Mouse (Mus musculus) cerebellum, postnatal 36 days (tissue): ENCODE data around the gene Cadm4.

ENCODE experiments used
- DNase-seq, 2 experiments: peaks; one replicate each; pipeline ENCODE4 v3.0.0; 2021 to 2022; ENCODE audit warnings: mixed read lengths in 2 of 2

Cadm4 gene

DNA sequence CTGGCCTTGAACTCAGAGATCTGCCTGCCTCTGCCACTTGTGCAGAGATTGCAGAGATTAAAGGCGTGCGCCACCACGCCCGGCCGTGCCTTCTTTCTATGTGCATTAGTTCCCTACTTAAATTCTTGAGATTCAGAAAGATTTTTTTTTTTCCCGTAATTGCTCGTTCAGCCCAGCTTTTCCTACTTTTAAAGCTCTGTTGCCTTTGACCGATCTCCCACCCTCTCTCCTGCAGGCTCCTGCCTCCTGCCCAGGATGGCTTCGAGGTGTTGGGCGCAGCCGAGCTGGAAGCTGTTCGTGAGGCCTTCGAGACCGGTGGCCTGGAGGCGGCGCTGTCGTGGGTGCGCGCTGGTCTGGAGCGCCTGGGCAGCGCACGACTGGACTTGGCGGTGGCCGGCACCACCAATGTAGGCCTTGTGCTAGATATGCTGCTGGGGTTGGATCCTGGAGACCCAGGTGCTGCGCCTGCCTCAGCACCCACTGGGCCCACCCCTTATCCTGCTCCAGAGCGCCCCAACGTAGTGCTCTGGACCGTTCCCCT is 51.3 kb downstream of the Cadm4 start:
- no peak for DNase-seq

DNA sequence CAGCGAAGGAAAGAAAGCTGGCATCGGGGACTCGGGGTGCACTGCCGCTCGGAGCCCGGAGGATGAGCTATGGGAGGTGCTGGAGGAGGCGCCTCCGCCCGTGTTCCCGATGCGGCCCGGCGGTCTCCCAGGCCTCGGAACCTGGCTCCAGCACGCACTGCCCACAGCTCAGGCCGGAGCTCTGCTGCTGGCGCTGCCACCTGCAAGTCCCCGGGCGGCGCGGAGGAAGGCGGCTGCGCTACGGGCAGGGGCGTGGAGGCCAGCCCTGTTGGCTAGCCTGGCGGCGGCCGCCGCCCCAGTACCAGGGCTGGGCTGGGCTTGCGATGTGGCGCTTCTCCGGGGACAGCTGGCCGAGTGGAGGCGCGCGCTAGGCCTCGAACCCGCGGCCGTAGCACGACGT is 52.0 kb downstream of the Cadm4 start:
- no peak for DNase-seq

DNA sequence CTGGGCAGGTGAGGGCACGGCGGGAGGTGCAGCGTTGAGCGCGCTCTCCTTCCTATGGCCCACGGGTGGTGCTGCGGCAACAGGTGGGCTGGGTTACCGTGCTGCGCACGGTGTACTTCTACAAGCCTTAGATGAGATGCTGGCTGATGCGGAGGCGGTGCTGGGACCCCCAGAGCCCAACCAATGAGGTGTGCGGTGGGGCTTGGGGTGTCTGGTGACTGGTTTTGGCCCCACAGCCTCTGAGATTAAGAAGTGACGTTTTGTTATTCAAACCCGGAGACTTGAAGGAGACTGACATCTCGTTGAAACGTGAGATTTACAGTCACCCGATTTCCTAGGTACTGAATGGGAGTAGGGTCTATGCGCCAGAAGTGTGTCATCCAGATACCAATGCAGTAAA is 52.5 kb downstream of the Cadm4 start:
- no peak for DNase-seq

DNA sequence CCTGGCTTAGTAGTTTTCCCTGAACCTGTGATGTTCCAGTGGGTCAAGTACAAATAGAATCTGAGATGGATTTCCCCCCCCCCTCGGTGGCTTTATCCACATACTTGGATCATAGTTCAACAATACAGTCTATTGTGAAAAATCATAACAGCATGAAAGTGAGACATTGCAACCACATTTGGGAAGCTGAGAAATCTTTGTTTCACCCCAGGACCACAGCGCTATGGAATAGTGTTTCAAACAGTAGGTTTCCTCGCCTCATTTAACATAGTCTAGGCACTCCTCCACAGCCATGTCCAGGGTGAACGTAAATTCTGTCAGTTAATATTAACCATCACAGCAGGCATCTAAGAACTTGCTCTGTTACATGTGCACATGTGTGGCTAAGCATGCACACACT is 55.3 kb downstream of the Cadm4 start:
- DNase-seq = no peak

DNA sequence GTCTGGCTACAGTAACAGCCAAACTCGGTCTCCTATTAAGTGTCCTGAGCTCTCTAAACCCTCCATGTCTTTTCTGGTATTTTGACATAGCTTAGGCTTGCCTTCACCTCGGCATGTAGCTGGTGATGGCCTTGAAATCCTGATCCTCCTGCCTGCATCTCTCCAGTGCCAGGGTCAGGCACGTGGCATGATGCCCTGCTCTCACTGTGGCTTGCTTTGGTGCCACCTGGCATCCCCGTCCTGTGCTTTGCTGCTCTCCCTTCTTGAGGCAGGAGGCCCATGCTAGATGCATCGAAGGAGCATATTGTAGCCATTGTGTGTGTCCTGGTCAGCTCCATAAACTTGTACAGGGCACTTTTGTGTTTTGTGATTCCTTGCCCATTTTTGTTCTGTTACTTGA is 55.8 kb downstream of the Cadm4 start:
- peak; percentile 79 to 82 for DNase-seq

DNA sequence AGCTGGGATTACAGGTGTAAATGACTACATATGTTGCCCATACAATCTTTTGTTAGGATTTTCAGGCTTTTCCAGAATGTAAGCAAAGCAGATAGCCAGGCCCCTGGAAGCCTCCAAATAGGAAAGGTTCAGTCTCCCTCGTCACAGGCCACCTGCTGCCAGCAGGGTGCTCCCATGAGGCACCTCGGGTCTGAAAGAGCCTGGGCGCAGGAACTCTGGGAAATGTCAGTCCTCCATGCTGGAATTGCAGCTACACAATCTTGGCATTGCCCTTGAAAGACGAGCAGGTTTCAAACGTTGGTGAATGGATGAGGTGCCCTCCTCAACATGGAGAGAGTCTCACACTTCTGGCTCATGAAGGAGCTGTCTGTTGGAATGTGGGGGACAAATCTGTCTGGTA is 56.3 kb downstream of the Cadm4 start:
- no peak for DNase-seq

DNA sequence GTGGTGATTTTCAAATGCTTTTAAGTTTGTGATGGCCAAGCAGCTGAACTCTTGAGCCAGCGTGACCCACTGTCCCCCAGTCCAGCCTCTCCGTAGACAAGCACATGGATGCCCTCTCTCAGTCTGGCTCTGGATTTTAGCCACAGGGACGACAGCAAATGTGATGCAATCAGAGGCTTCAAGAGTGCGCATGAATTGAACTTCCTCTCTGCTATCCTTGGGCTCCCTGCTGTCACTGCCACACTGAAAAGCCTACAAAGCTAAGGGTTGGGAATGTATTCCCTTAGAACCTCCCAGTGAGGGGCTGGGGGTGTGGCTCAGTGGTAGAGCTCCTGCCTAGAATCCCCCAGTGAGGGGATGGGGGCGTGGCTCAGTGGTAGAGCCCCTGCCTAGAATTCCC is 56.9 kb downstream of the Cadm4 start:
- DNase-seq = no peak

DNA sequence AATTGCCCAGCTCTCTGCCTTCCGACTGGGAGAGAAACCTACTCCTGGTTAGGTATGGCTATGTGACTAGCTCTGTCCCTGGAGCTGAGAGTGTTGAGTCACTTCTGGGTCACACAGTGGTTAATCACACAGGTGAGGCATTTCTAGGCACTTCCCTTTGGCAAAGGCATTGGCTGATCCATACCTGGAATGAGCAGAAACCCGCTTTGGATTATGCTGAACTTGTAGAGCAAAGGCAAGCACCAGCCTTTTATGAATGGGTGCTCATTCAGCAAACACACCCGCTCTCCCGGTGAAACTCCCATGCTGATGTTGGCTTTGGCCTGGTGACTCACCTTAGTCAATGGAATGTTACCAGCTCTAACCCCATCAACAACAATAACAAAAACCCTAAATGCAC is 57.9 kb downstream of the Cadm4 start:
- no peak for DNase-seq

DNA sequence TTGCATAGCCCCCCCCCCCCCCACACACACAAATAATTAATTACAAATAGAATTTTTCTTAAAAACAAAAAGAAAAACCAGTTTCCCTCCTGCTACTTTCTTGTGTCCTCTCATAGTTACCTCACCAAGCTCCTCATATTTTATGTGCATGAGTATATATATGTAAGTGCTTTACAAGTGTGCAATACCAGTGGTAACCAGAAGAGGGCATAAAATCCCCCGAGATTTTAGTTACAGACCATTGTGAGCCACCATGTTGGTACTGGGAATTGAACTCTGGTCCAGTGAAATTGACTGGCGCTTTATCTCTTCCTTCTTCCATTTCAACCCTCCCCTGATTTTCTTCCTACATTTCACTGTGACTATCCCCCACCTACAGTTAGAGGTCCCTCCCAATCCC is 62.7 kb downstream of the Cadm4 start:
- DNase-seq = no peak

DNA sequence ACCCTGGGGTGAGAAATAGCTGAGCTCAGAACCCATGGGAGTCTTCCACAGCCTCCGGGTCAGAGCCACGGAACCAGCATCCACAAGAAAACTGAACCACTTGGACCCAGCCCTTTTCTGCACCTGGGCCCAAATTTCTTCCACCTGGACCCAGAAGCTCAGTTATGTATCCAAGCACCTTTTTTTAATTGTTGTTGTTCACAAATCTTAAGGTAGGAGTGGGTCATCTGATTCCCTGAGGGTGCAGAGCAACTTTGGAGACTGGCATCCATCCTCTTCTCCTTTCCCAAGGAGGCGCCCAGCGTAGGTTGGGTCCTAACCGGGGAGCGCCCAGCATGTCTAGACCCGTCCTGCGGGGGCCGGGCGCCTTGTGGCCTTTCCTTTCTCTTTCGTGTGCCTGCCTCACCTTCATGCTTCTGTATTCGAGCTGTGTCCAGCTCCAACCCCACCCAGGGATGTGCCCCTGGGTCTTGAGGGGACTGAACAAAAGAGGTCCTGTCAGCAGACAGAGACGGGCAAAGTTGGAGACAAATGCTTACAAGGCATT is 64.3 kb downstream of the Cadm4 start, which contains the start of the genes Pinlyp and Xrcc1:
TSS of gene Pinlyp (minus strand) at position 51 of the 547 bp plus-strand sequence.
TSS of gene Xrcc1 (plus strand) at position 222 of the 547 bp plus-strand sequence.
- peak in 1 of 2 experiments; percentile 17 for DNase-seq

DNA sequence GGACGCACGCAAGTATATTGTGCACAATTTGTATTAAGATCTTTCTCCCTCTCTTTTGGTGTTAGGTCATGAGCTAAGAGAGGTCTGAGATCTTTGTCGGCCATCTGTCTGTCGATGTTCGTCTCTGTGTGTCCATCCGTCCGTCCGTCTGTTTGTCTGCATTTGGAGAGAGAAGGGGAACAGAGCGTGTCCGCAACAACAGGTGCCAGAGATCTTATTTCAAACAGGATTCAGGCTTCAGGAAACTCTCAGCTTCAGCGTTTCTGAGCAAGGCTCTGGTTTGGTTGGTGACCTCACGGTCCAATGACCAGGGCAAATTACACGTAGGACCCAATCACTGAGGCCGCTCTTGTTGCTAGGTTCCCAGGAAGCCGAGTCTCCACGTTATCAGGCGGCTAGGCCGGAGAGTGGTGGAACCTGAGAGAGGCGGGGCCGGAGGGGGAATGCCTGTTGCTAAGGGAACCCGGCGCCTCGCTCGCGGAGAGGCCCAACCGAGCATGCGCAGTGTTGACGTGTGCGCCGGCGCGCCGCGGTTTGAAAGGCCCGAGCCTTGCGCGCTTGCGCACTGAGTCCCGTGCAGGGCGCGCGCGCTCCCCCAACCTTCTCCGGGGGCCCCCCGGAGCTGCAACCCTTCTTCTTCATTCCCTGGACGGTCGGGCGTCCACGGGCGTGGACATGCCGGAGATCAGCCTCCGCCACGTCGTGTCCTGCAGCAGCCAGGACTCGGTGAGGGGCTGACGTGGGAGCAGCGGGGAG is 65.0 kb downstream of the Cadm4 start:
- peak; percentile 98 to 99 for DNase-seq

DNA sequence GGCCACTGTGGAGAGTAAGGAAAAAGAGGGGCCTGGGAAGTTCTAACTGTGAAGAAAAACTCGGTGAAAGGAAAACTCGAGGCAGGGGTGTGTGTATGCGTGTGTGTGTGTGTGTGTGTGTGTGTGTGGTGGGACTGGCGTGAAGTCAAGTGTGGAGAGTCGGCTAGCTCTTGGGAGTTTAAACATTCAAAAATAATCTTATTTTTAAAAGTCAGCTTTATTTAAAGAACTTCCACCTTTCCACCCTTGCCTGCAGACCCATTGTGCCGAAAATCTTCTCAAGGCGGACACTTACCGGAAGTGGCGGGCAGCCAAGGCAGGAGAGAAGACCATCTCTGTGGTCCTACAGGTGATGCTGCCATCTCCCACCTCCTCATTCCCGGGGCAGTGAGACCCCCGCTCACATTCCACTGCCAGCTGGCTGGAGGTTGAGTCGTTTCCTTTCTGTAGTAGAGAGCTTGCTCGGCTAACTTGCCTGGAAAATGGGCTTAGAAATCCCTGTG is 65.8 kb downstream of the Cadm4 start:
- DNase-seq = peak in 1 of 2 experiments; percentile 26

DNA sequence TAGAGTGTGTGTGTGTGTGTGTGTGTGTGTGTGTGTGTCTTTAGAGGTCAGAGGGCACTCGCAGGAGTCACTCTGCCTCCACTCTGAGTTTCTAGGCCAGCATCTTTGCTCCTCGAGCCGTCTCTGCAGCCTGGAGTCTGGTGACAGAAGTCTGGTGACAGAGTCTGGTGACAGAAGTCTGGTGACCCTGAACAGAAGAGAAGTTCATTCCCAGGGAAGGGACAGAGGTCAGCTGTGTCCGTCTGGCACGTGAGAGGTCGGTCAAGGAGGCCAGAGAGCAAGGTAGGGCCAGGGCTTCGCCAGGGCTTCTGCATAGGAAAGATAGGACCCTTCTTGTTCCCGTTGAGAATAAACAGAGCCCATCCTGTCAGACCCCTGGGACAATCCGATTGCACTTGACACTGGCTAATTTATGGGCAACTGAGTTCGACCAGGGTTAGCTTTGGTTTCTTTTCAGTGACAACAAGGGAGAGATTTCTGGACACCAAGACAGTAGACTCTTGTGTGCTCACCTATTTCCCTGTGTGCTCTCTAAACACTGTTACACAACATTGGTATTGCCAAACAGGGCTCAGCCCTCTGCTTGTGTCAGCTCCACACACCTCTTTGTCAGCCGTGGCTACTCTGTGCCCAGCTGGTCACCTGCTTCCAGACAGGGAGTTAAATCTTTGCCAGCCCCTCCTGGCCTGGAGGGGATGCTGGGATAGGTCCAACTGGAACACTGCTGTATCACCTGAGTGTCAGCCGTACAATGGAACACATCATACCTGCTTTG is 70.3 kb downstream of the Cadm4 start:
- DNase-seq = no peak
